Mouse (Mus musculus): Measurements from ENCODE around the gene Zfp618. TPM values are rescaled to one million over a fixed set of nuclear protein-coding genes. Genes with fewer than 3 reads are reported as not detected.

Zfp618 gene
- polyA plus RNA-seq, 1 experiment from 2014 or later: 32.0 TPM

DNA sequence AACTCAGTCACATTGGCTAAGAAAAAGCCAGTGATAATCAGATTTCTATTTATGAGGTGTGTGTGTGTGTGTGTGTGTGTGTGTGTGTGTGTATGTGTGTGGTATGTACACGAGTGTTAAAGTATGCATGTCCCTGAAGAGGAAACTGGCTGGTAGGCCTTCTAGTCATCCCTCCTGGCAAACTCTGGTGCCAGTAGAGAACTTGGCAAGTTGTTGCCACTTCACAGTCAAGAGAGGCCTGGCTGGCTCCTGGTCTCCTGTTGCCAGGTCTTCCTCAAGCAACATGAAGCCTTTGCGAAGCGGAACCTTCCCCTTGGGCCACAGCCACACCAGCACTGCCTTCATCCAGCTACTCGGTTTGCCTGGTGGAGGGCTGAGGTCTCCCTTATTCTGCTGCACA lies 44.9 kb downstream of the Zfp618 start:
- ATAC-seq (ENCODE audit: insufficient number of reproducible peaks, insufficient read depth, low FRiP score, low read depth): no peak
- Histone ChIP-seq H3K36me3 (ENCODE audit: control insufficient read depth, insufficient read depth, low read length) (no peaks in the 10 kb centered on the region), H3K4me2 (replicated peaks; ENCODE audit: low read depth, low read length) (no peak overlapping the region), H3K9me3 (ENCODE audit: control insufficient read depth, low read depth, low read length) (no peaks in the 10 kb centered on the region), H3K4me1 (ENCODE audit: control insufficient read depth, insufficient read depth, low read length) (0 out of 2 replicates have a peak, but pooled peaks cover 17% of the 10 kb centered on the region), H3K9ac (replicated peaks; ENCODE audit: low read depth, low read length) (no peak overlapping the region), H3K4me3 (ENCODE audit: low read depth, low read length) (no peak overlapping the region), H3K27ac (ENCODE audit: low read length) (no peak overlapping the region), H3K27me3 (ENCODE audit: control insufficient read depth, insufficient read depth, low read length) (no peaks in the 10 kb centered on the region)
- 92% methylated on average over 4 of the region's 4 CpGs for WGBS

DNA sequence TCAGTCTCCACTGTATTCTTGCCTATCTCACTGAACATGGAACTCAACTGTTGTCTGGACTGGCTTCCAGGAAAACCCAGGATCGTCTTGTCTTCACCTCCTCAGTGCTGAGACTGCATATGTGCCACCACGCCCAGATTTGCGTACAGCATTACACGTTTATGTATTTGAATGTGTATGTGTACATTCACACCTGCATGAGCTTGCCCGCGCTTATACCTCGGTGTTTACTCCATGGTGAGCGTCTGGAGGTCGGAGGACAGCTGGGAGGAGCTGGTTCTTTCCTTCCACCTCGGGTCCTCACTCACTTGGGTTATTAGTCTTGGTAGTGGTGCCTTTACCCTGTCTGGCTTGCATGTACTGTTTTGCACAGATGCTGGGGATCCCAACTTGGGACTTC lies 53.2 kb downstream of the Zfp618 start:
- Histone ChIP-seq H3K36me3 (ENCODE audit: control insufficient read depth, insufficient read depth, low read length) (no peaks in the 10 kb centered on the region), H3K27me3 (ENCODE audit: control insufficient read depth, insufficient read depth, low read length) (no peaks in the 10 kb centered on the region), H3K9ac (replicated peaks; ENCODE audit: low read depth, low read length) (no peak overlapping the region), H3K4me3 (ENCODE audit: low read depth, low read length) (no peak overlapping the region), H3K4me2 (replicated peaks; ENCODE audit: low read depth, low read length) (no peak overlapping the region), H3K27ac (ENCODE audit: low read length) (no peak overlapping the region), H3K4me1 (ENCODE audit: control insufficient read depth, insufficient read depth, low read length) (peaks cover 12% of the 10 kb centered on the region; the same call in 1 of the 2 replicates), H3K9me3 (ENCODE audit: control insufficient read depth, low read depth, low read length) (no peaks in the 10 kb centered on the region)
- no peak for ATAC-seq (ENCODE audit: insufficient number of reproducible peaks, insufficient read depth, low FRiP score, low read depth)
- WGBS: 70% methylated on average over 10 of the region's 10 CpGs

DNA sequence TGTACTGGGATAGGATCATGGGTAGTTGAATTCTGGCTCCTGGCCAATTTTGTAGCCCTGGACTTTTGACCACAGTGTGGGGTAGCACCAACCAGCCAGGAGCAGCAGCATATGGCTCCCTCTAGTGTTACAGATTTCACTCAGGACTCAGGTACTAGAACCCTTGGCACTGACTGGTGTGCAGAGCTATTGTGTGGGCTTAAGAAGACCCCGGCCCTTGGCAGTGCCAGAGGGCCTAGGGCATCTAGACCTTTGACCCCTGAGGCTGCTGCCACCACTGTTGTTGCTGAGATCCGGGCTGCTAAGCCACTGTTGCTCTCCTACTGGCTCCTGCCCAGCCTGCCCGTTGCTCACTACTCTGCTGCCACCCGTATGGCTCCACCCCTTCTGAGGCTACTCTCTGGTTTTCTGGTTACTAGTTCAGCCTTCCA lies 54.1 kb downstream of the Zfp618 start:
- Histone ChIP-seq H3K9ac (replicated peaks; ENCODE audit: low read depth, low read length) (no peak overlapping the region), H3K27me3 (ENCODE audit: control insufficient read depth, insufficient read depth, low read length) (no peaks in the 10 kb centered on the region), H3K4me2 (replicated peaks; ENCODE audit: low read depth, low read length) (no peak overlapping the region), H3K27ac (ENCODE audit: low read length) (no peak overlapping the region), H3K9me3 (ENCODE audit: control insufficient read depth, low read depth, low read length) (no peaks in the 10 kb centered on the region), H3K4me3 (ENCODE audit: low read depth, low read length) (no peak overlapping the region), H3K36me3 (ENCODE audit: control insufficient read depth, insufficient read depth, low read length) (no peaks in the 10 kb centered on the region), H3K4me1 (ENCODE audit: control insufficient read depth, insufficient read depth, low read length) (peaks cover 12% of the 10 kb centered on the region; the same call in 1 of the 2 replicates)
- ATAC-seq (ENCODE audit: insufficient number of reproducible peaks, insufficient read depth, low FRiP score, low read depth): peak; percentile 82
- 79% methylated on average over 4 of the region's 4 CpGs for WGBS

DNA sequence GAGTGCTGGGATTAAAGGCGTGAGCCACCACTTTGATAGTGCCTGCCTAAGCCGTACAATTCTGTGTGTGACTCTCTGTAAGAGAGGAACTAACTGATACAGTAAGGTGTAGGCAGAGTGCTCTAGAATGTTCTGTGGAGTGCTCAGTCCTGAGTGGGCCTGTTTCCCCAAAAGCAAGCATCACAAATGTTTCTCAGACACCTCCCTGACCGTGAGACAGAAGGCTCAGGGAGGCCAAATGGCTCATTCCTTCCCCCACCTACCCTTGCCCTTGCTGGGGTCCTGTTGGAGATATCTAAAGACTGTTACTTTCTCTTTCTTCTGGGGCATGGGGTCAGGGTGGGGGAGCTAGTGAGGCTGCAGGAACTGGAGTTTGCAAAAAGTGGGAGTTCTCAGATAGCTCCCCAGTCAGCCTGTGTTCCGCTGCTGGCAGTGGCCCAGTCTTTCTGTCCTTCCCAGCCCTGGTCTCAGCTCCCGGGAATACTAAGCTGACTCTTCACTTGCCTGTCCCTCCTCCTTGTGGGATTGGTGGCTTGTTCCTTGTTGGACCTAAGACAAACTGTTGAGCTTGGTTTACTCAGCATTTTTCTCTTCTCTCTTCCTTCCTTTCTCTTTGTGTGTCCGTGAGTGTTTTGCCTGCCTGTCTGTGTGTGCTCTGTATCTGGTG lies 55.8 kb downstream of the Zfp618 start:
- no peak for ATAC-seq (ENCODE audit: insufficient number of reproducible peaks, insufficient read depth, low FRiP score, low read depth)
- Histone ChIP-seq H3K4me3 (ENCODE audit: low read depth, low read length) (no peak overlapping the region), H3K4me2 (replicated peaks; ENCODE audit: low read depth, low read length) (no peak overlapping the region), H3K9ac (replicated peaks; ENCODE audit: low read depth, low read length) (no peak overlapping the region), H3K27me3 (ENCODE audit: control insufficient read depth, insufficient read depth, low read length) (no peaks in the 10 kb centered on the region), H3K9me3 (ENCODE audit: control insufficient read depth, low read depth, low read length) (no peaks in the 10 kb centered on the region), H3K36me3 (ENCODE audit: control insufficient read depth, insufficient read depth, low read length) (no peaks in the 10 kb centered on the region), H3K27ac (ENCODE audit: low read length) (peak overlapping the region; percentile 6; the same call in 1 of the 2 replicates), H3K4me1 (ENCODE audit: control insufficient read depth, insufficient read depth, low read length) (peaks cover 12% of the 10 kb centered on the region; the same call in 1 of the 2 replicates)
- 62% methylated on average over 6 of the region's 6 CpGs for WGBS

DNA sequence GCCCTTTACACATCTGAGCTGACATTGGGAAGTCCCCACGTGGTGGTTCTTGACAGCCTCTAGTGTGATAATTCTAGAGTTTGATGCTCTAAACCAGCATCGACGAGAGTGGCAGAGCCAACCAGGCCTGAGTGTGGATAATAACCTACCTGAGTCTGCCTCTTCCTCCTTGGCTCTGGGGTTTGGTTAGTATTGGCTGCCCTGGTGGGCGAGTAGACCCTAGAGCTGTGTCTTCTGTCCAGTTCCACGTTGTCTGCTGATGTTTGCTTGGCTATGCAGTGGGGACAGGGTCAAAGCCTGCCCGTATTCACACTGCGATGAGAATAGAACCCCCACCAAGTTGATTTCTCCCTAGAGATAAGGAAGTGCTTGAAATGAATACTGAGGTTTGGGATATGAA lies 58.1 kb downstream of the Zfp618 start:
- WGBS: 92% methylated on average over 7 of the region's 7 CpGs
- H3K4me2 ChIP-seq (replicated peaks; ENCODE audit: low read depth, low read length): no peak overlapping the region
- no peak overlapping the region for H3K27ac ChIP-seq (ENCODE audit: low read length)
- H3K36me3 ChIP-seq (ENCODE audit: control insufficient read depth, insufficient read depth, low read length): no peaks in the 10 kb centered on the region
- H3K4me1 ChIP-seq (ENCODE audit: control insufficient read depth, insufficient read depth, low read length): peaks cover 12% of the 10 kb centered on the region; the same call in 1 of the 2 replicates
- no peak for ATAC-seq (ENCODE audit: insufficient number of reproducible peaks, insufficient read depth, low FRiP score, low read depth)
- no peaks in the 10 kb centered on the region for H3K27me3 ChIP-seq (ENCODE audit: control insufficient read depth, insufficient read depth, low read length)
- H3K9ac ChIP-seq (replicated peaks; ENCODE audit: low read depth, low read length): no peak overlapping the region
- no peak overlapping the region for H3K4me3 ChIP-seq (ENCODE audit: low read depth, low read length)
- no peaks in the 10 kb centered on the region for H3K9me3 ChIP-seq (ENCODE audit: control insufficient read depth, low read depth, low read length)

DNA sequence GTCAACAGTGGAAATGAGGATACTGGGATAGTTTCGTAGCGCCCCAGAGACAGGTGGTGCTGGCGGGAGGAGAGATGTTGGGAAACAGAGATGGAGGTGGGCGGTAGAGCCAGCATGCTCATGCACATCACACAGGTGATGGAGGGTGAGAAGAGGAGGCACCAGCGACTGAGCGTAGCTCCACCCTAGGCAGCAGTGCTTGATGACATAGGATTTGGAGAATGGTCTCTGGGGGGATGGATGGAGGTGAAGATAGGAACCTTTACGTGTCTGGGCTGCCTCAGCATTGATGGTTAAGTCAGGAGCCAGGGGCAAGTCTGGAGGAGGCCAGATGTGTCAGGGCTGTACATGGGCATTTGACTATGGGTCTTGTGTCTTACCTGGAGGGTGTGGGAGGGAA lies 58.7 kb downstream of the Zfp618 start:
- H3K27ac ChIP-seq (ENCODE audit: low read length): no peak overlapping the region
- H3K36me3 ChIP-seq (ENCODE audit: control insufficient read depth, insufficient read depth, low read length): no peaks in the 10 kb centered on the region
- peaks cover 12% of the 10 kb centered on the region; the same call in 1 of the 2 replicates for H3K4me1 ChIP-seq (ENCODE audit: control insufficient read depth, insufficient read depth, low read length)
- no peaks in the 10 kb centered on the region for H3K27me3 ChIP-seq (ENCODE audit: control insufficient read depth, insufficient read depth, low read length)
- WGBS: 96% methylated on average over 7 of the region's 7 CpGs
- H3K9ac ChIP-seq (replicated peaks; ENCODE audit: low read depth, low read length): no peak overlapping the region
- no peak overlapping the region for H3K4me2 ChIP-seq (replicated peaks; ENCODE audit: low read depth, low read length)
- no peaks in the 10 kb centered on the region for H3K9me3 ChIP-seq (ENCODE audit: control insufficient read depth, low read depth, low read length)
- ATAC-seq (ENCODE audit: insufficient number of reproducible peaks, insufficient read depth, low FRiP score, low read depth): no peak
- no peak overlapping the region for H3K4me3 ChIP-seq (ENCODE audit: low read depth, low read length)

DNA sequence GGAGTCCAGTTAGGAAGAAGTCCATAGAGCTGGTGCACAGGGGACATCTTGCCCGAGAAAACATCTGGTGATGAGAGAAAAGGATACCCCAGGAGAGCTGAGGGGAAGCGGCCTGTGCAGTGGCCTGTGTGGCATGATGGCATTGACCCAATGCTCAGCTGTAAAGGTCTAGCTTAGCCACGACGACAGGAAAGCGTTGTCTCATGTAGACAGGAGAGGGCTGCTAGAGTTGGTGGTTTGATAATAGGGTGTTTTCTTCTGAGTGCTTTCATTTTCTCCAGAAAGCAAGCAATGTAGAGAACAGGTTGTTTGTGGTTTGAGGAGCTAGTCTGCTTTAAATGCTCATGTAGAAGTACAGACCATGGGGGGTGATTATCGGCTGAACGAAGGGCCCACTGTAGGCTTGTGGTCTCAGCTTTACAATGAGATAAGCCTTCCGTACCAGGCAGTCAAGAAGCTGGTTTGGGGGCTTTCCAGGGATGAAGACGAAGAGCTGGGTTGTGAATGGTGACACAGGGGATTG lies 59.4 kb downstream of the Zfp618 start:
- WGBS: 86% methylated on average over 9 of the region's 9 CpGs
- ATAC-seq (ENCODE audit: insufficient number of reproducible peaks, insufficient read depth, low FRiP score, low read depth): no peak
- Histone ChIP-seq H3K9ac (replicated peaks; ENCODE audit: low read depth, low read length) (no peak overlapping the region), H3K27me3 (ENCODE audit: control insufficient read depth, insufficient read depth, low read length) (no peaks in the 10 kb centered on the region), H3K9me3 (ENCODE audit: control insufficient read depth, low read depth, low read length) (no peaks in the 10 kb centered on the region), H3K27ac (ENCODE audit: low read length) (no peak overlapping the region), H3K4me2 (replicated peaks; ENCODE audit: low read depth, low read length) (no peak overlapping the region), H3K4me1 (ENCODE audit: control insufficient read depth, insufficient read depth, low read length) (peaks cover 8% of the 10 kb centered on the region; the same call in 1 of the 2 replicates), H3K36me3 (ENCODE audit: control insufficient read depth, insufficient read depth, low read length) (no peaks in the 10 kb centered on the region), H3K4me3 (ENCODE audit: low read depth, low read length) (no peak overlapping the region)

DNA sequence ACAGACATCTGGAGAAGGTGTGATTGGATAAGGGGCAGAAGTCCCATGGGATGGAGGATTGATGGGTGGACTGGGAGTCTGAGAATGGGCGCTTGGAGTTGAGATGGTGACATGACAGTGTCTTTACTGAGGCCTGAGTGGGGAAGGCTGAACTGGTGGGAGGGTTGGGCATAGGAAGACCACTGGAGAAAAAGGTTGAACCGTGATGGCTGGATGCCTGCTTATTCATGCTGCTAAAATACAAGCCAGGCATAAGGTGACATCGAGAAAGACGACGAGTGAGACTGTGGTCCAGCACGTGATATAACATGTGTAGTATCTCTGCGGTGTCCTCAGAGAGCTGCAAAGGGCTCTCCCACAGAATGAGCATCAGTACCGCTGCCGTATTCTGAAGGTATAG lies 59.9 kb downstream of the Zfp618 start:
- Histone ChIP-seq H3K36me3 (ENCODE audit: control insufficient read depth, insufficient read depth, low read length) (no peaks in the 10 kb centered on the region), H3K4me3 (ENCODE audit: low read depth, low read length) (no peak overlapping the region)
- ATAC-seq (ENCODE audit: insufficient number of reproducible peaks, insufficient read depth, low FRiP score, low read depth): no peak

More for the DNA sequence above, 59.9 kb downstream of the Zfp618 start:
- no peaks in the 10 kb centered on the region for H3K27me3 ChIP-seq (ENCODE audit: control insufficient read depth, insufficient read depth, low read length)
- H3K27ac ChIP-seq (ENCODE audit: low read length): no peak overlapping the region
- H3K9me3 ChIP-seq (ENCODE audit: control insufficient read depth, low read depth, low read length): no peaks in the 10 kb centered on the region
- H3K4me2 ChIP-seq (replicated peaks; ENCODE audit: low read depth, low read length): no peak overlapping the region
- peaks cover 8% of the 10 kb centered on the region; the same call in 1 of the 2 replicates for H3K4me1 ChIP-seq (ENCODE audit: control insufficient read depth, insufficient read depth, low read length)
- 89% methylated on average over 9 of the region's 9 CpGs for WGBS
- H3K9ac ChIP-seq (replicated peaks; ENCODE audit: low read depth, low read length): no peak overlapping the region
